8 mouse cellular contexts compared by ENCODE assay signal in genomic region chrX:103440803-103441202, GRCm38 (mm10). TPM values are rescaled to one million over a fixed set of nuclear protein-coding genes. Genes with fewer than 3 reads are reported as not detected.
DNase-seq lines count a peak whose midpoint lies in the region; ATAC-seq lines count a peak whose summit lies in the region.

No protein-coding gene starts in this region.

- 4% methylated on average over 1 of the region's 1 CpGs for WGBS in heart, embryonic 11.5 days (ENCODE audit: insufficient replicate concordance)

- no peak for ATAC-seq in heart, embryonic 11.5 days (replicated peaks; ENCODE audit: insufficient number of reproducible peaks, low FRiP score, low TSS enrichment)
- peak; percentile 56 for ATAC-seq in inflammation-experienced regulatory T-cells, adult 6 months
- ATAC-seq in megakaryocyte-erythroid progenitor cell, adult 5-6 weeks (replicated peaks; ENCODE audit: low FRiP score, low TSS enrichment, poor library complexity, severe bottlenecking) = no peak; the same call in 1 of the 2 replicates

- no peak overlapping the region for H3K9ac ChIP-seq in heart, embryonic 11.5 days (ENCODE audit: low read depth, low read length)

- peak; percentile 3 to 65 for DNase-seq in heart, adult 18-20 months
- peak; percentile 17 to 41 for DNase-seq in right cerebral cortex, adult 2 months (ENCODE audit: low spot score in 2 of 2)
- DNase-seq in right cerebral cortex, postnatal 4 days = no peak
- peak; percentile 35 for DNase-seq in cerebellum, adult 8-10 months
- peak; percentile 16 for DNase-seq in skeletal muscle tissue, adult 2 months (ENCODE audit: low read depth, low spot score)

- peaks cover 36% of the 10 kb centered on the region for H3K27me3 ChIP-seq in heart, embryonic 11.5 days (ENCODE audit: control insufficient read depth, insufficient read depth, low read length)

- H3K4me1 ChIP-seq in heart, embryonic 11.5 days (ENCODE audit: control insufficient read depth, insufficient read depth, low read length) = no peaks in the 10 kb centered on the region

- no peak overlapping the region for H3K27ac ChIP-seq in heart, embryonic 11.5 days (ENCODE audit: low read depth, low read length)

- no peaks in the 10 kb centered on the region for H3K36me3 ChIP-seq in heart, embryonic 11.5 days (ENCODE audit: control insufficient read depth, insufficient read depth, low read length)

- no peak overlapping the region for H3K4me3 ChIP-seq in heart, embryonic 11.5 days (ENCODE audit: low read depth, low read length)

- no peaks in the 10 kb centered on the region for H3K9me3 ChIP-seq in heart, embryonic 11.5 days (replicated peaks; ENCODE audit: control insufficient read depth, low read length)

- no peak overlapping the region for H3K4me2 ChIP-seq in heart, embryonic 11.5 days

RNA-seq across cellular contexts. Expression of gene Gm26992, which starts 19.0 kb away (rescaled TPM):
- total RNA-seq in heart, adult 18-20 months (2021) = not detected
- polyA plus RNA-seq in heart, embryonic 11.5 days (2014; fragmentation: Nextera tagmentation; extraction: Ambion mirVana) = not detected in 2 replicates
- polyA plus RNA-seq in inflammation-experienced regulatory T-cells, adult 6 months (2017; shearing (Covaris generic)) = not detected
- total RNA-seq in megakaryocyte-erythroid progenitor cell, adult 5-6 weeks (2014; fragmentation: Nextera tagmentation) = 0.61 TPM in 1 of 2 replicates, not detected in the other
- total RNA-seq in megakaryocyte-erythroid progenitor cell, adult 5-6 weeks (2017) = not detected in 2 replicates

RNA-seq across cellular contexts. Expression of gene Tsx, which starts 26.5 kb away (rescaled TPM):
- total RNA-seq in heart, adult 18-20 months (2021) = not detected
- 0.27 TPM in 1 of 2 replicates, not detected in the other for polyA plus RNA-seq in heart, embryonic 11.5 days (2014; fragmentation: Nextera tagmentation; extraction: Ambion mirVana)
- polyA plus RNA-seq in inflammation-experienced regulatory T-cells, adult 6 months (2017; shearing (Covaris generic)) = under 1 TPM in 2 of 3 experiments, not detected in 1; 0.85 to 0.91 TPM
- total RNA-seq in megakaryocyte-erythroid progenitor cell, adult 5-6 weeks (2014; fragmentation: Nextera tagmentation) = not detected in 2 replicates
- total RNA-seq in megakaryocyte-erythroid progenitor cell, adult 5-6 weeks (2017) = not detected in 2 replicates
